Mouse (Mus musculus) intestine, postnatal 0 days (tissue): ENCODE data around the gene Sytl2. TPM values are rescaled to one million over a fixed set of nuclear protein-coding genes. Genes with fewer than 3 reads are reported as not detected.

Experiments used
- ATAC-seq: fragments of 200-750 bp; cut with Nextera tagmentation; 2 replicates; pipeline ENCODE4 v1.8.0; 2017; ENCODE audit warnings: mild to moderate bottlenecking, moderate TSS enrichment, moderate library complexity
- H3K27ac ChIP-seq: fragments of 300-500 bp; sonication (generic); 2 replicates; pipeline ENCODE4 v1.5.1; 2014; ENCODE audit warnings: mild to moderate bottlenecking, low read depth, low read length, moderate library complexity
- H3K27me3 ChIP-seq: fragments of 300-500 bp; sonication (generic); replicated peaks from 2 replicates; pipeline ENCODE4 v1.6.1; 2014; ENCODE audit warnings: low read length, mixed read lengths; ENCODE audit not compliant: control insufficient read depth, insufficient read depth
- H3K36me3 ChIP-seq: fragments of 300-500 bp; sonication (generic); 2 replicates; pipeline ENCODE4 v1.6.1; 2014; ENCODE audit warnings: mild to moderate bottlenecking, moderate library complexity; ENCODE audit not compliant: control insufficient read depth, insufficient read depth
- H3K4me1 ChIP-seq: fragments of 300-500 bp; sonication (generic); replicated peaks from 2 replicates; pipeline ENCODE4 v1.6.1; 2014; ENCODE audit warnings: antibody characterized with exemption, low read length, mixed read lengths; ENCODE audit not compliant: control insufficient read depth, insufficient read depth
- H3K4me2 ChIP-seq: fragments of 300-500 bp; sonication (generic); replicated peaks from 2 replicates; pipeline ENCODE4 v1.6.1; 2014; ENCODE audit warnings: low read depth, mild to moderate bottlenecking, moderate library complexity
- H3K4me3 ChIP-seq: fragments of 300-500 bp; sonication (generic); 2 replicates; pipeline ENCODE4 v1.5.1; 2014; ENCODE audit warnings: low read depth, low read length
- H3K9ac ChIP-seq: fragments of 300-500 bp; sonication (generic); 2 replicates; pipeline ENCODE4 v1.6.1; 2014; ENCODE audit warnings: mild to moderate bottlenecking, low read depth, low read length
- H3K9me3 ChIP-seq: fragments of 300-500 bp; sonication (generic); 2 replicates; pipeline ENCODE4 v1.6.1; 2016; ENCODE audit warnings: mixed run types; ENCODE audit not compliant: control insufficient read depth
- CTCF ChIP-seq: sonication (generic); IDR thresholded peaks from 2 replicates; pipeline ENCODE4 v1.5.1; 2016; ENCODE audit warnings: low read depth, mild to moderate bottlenecking, control low read depth, antibody characterized with exemption, moderate library complexity
- WGBS: fragments of 180-500 bp; shearing (Covaris S2); extraction: QIAGEN DNeasy Blood & Tissue Kit; methylation state at CpG from one replicate; pipeline ENCODE4 v1.1.7; 2014; 5-methylcytosine and 5-hydroxymethylcytosine counted together
- polyA plus RNA-seq: library from polyadenylated mRNA; unstranded; fragments of >200 nt; fragmentation: Nextera tagmentation; extraction: Ambion mirVana; gene quantifications from 2 replicates; pipeline ENCODE4 v1.2.1, GENCODE M21; 2015

Sytl2 gene
- polyA plus RNA-seq, 1 experiment from 2014 or later = 7.0 TPM

DNA sequence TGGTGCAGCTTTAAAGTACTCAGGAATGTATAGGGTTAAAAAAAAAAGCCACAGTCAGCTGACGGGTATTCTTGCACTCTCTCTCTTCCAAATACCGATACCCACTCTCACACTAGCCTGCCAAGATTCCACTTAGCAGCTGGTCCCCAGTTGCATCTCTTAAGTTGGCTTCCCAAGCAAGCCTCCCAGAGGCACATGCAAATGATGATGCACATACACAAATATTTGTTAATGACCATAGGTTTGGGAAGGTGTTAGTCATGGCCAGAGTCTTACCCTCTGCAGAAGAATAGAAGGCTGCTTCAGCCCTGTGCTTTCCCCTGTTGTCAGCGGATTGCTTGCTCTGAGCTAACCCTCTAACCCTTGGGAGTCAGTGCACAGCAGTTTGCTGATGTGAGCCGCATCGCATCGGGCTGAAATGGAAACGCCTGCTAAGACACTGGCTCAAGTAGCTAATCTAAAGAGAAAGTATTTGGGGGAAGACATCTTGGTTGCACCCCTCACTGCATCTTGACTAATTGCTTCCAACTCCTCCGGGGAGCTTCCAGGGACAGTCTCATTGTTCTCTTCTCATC lies 84.9 kb downstream of the Sytl2 start:
- ATAC-seq = no peak
- 11% methylated on average over 8 of the region's 8 CpGs for WGBS
- H3K36me3 ChIP-seq = no peaks in the 10 kb centered on the region
- no peaks in the 10 kb centered on the region for H3K4me1 ChIP-seq
- no peak overlapping the region for H3K27ac ChIP-seq
- no peaks in the 10 kb centered on the region; the same call in 1 of the 2 replicates for H3K27me3 ChIP-seq
- H3K9me3 ChIP-seq = no peaks in the 10 kb centered on the region
- no peak overlapping the region for H3K9ac ChIP-seq
- H3K4me3 ChIP-seq = no peak overlapping the region
- peak overlapping the region; percentile 27; the same call in 1 of the 2 replicates for H3K4me2 ChIP-seq
- no peak for TF ChIP-seq CTCF

DNA sequence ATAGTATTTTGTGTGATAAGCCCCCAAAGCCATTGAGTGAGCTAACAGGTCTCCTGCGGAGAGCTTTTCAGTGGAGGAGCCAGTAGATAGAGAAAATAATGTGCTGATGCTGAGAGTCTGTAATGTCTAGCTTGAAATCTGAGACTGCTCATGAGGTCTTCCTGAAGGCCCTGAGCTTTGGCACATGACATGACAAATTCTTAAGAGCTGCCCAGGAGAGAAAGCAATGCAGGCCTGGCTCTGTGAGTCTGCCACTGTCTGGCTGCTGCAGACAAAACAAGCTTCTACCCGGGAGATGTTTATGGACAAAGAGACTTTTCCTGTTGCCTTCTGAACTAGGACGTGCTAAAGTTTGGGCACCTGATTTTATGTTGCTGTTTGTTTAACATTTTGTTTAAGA lies 87.7 kb downstream of the Sytl2 start:
- Histone ChIP-seq H3K36me3 (no peaks in the 10 kb centered on the region), H3K4me3 (no peak overlapping the region), H3K4me2 (no peak overlapping the region), H3K27me3 (no peaks in the 10 kb centered on the region; the same call in 1 of the 2 replicates), H3K27ac (no peak overlapping the region), H3K4me1 (no peaks in the 10 kb centered on the region), H3K9ac (no peak overlapping the region), H3K9me3 (no peaks in the 10 kb centered on the region)
- ATAC-seq = no peak
- no peak for TF ChIP-seq CTCF
- WGBS = 56% methylated on average over 3 of the region's 3 CpGs

DNA sequence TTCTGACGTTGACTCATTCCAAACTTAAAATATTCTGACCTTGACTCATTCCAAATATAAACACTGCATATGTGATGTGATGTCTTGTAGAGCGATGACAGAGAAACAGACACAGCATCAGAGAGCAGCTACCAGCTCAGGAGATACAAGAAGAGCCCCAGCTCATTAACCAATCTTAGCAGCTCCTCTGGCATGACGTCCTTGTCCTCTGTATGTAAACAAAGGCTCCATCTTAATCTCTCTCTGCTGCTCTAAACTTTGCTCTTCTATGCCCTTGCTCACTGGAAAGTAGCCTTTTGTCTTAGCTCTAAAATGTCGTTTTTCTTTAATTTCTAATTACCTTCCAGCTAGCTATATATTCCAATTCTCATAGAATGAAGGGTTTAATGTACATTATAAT lies 93.0 kb downstream of the Sytl2 start:
- Histone ChIP-seq H3K4me1 (no peaks in the 10 kb centered on the region), H3K9ac (no peak overlapping the region), H3K27ac (no peak overlapping the region), H3K36me3 (no peaks in the 10 kb centered on the region), H3K4me2 (no peak overlapping the region), H3K9me3 (no peaks in the 10 kb centered on the region), H3K27me3 (no peaks in the 10 kb centered on the region), H3K4me3 (no peak overlapping the region)
- 47% methylated on average over 4 of the region's 4 CpGs for WGBS
- ATAC-seq = no peak
- TF ChIP-seq CTCF = no peak

DNA sequence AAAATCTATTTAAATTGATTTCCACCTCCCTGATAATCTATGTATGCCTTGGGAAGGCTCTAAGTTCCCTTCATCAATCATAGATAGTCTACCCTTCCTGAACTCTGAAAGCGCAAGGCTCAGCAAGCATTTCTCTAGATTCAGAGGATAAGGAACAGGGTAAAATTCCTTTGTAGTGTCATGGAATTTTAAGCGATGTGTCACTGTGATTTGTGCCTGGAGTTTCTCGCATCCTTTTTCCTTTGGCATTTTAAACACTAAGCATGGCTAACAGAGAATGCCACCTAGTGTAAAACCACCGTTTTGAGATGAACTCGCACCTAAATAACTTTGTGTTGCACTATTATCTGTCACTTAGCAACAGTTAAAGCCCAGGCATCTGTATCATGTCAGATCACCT lies 93.9 kb downstream of the Sytl2 start:
- H3K9ac ChIP-seq = no peak overlapping the region
- WGBS = 56% methylated on average over 5 of the region's 5 CpGs
- H3K27ac ChIP-seq = no peak overlapping the region
- no peak for TF ChIP-seq CTCF
- no peak overlapping the region for H3K4me3 ChIP-seq
- H3K27me3 ChIP-seq = no peaks in the 10 kb centered on the region
- H3K36me3 ChIP-seq = no peaks in the 10 kb centered on the region
- no peak for ATAC-seq
- H3K4me2 ChIP-seq = no peak overlapping the region
- H3K4me1 ChIP-seq = no peaks in the 10 kb centered on the region
- H3K9me3 ChIP-seq = no peaks in the 10 kb centered on the region

DNA sequence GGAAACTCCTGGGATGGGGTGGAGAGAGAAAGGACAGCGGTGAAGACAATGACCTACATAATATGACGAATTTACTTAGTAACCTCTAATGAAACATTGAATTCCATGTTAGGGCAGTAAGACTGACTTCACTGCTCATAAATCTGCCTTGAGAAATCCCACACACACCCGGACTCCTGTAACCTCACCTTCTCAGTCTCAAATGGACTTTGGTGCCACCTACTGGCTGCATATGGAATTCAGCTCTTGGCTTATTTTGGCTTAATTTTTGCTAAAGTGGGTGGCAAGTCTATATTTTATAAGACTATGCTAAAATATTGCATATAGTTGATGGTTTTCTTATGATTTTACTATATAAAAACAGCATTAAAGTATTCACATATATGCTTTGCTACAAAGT lies 107.9 kb downstream of the Sytl2 start:
- no peak overlapping the region for H3K4me2 ChIP-seq

DNA sequence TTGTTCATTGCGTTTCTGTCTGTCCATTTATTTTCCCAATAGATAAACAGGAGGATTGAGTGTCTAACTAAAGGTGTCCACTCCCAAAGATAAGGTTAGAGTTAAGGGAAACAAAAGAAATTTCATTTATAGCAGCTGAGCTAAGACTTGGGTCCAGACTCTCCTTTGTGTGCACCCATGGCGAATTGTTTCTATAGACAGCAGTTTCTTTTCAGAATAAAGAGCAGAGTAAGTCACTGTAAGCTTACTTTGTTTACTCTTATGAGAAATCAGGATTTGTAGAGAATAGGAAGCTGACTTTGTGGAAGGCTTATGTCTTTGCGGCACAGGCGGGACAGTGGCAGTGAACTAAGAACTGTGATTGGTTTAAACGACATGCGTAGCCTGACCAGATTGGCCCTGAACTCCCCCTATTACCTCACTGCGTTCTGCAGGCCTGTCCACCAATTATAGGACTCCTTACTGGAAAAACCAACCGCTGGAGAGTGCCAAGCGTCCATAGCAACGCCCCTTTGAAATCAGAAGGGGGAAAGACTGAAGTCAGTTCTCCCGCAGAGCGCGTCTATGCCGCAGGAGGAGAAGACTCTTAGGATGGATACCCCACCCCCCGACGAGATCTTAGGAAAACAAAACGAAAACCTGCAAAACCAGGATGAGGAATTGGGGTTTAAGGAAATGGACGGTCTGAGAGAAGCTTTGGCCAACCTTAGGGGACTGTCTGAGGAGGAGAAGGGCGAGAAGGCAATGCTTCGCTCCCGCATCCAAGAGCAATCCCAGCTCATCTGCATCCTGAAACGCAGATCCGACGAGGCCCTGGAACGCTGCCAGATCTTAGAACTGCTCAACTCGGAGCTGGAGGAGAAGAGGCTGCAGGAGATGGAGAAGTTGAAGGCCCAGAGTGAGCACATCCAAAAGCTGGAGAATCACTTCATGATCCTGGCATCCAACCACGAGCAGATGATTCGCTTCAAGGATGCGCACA lies 124.3 kb downstream of the Sytl2 start, which contains the start of gene Ccdc89:
Gene Ccdc89 (plus strand): TSS at position 558 of the 982 bp plus-strand sequence.
- Histone ChIP-seq H3K4me2 (peak within 1 kb of the TSS; percentile 69), H3K4me3 (peak within 1 kb of the TSS; percentile 39), H3K9ac (peak within 1 kb of the TSS; percentile 26; the same call in 1 of the 2 replicates), H3K27me3 (no peaks in the 10 kb centered on the region), H3K4me1 (no peaks in the 10 kb centered on the region), H3K27ac (no peak within 1 kb of the TSS), H3K36me3 (no peaks in the 10 kb centered on the region), H3K9me3 (no peaks in the 10 kb centered on the region)
- ATAC-seq = peak; percentile 100
- 22% methylated on average over 29 of the region's 29 CpGs for WGBS
- no peak for TF ChIP-seq CTCF

More for the DNA sequence above, 107.9 kb downstream of the Sytl2 start:
- no peaks in the 10 kb centered on the region for H3K36me3 ChIP-seq
- no peak overlapping the region for H3K4me3 ChIP-seq
- ATAC-seq = no peak
- H3K27me3 ChIP-seq = no peaks in the 10 kb centered on the region
- H3K4me1 ChIP-seq = no peaks in the 10 kb centered on the region
- no peak overlapping the region for H3K27ac ChIP-seq
- H3K9ac ChIP-seq = no peak overlapping the region
- WGBS = 43% methylated on average over 3 of the region's 3 CpGs
- H3K9me3 ChIP-seq = no peaks in the 10 kb centered on the region
- TF ChIP-seq CTCF = peak; percentile 87
